Mouse (Mus musculus) testis, adult 2 months (tissue): ENCODE data around the gene Mrpl45. TPM values are rescaled to one million over a fixed set of nuclear protein-coding genes. Genes with fewer than 3 reads are reported as not detected.
A peak's percentile ranks its signal among the peaks of the same experiment; 100 is the strongest.
"Not testable (repeated sequence)": the region's sequence is repeated elsewhere in the genome, so short reads cannot be mapped to it uniquely, and the experiment has no call there.

Source experiments
- H3K27ac ChIP-seq: fragments of 200-500 bp; 2 replicates; pipeline ENCODE4 v1.5.1; 2012; ENCODE audit warnings: low read depth, low read length; ENCODE audit not compliant: control insufficient read depth, insufficient read depth
- H3K27me3 ChIP-seq: fragments of 200-500 bp; 2 replicates; pipeline ENCODE4 v1.6.1; 2012; ENCODE audit warnings: mild to moderate bottlenecking, low read length, moderate library complexity; ENCODE audit not compliant: control insufficient read depth, insufficient read depth
- H3K36me3 ChIP-seq: fragments of 200-500 bp; 2 replicates; pipeline ENCODE4 v1.6.1; 2012; ENCODE audit warnings: mild to moderate bottlenecking, low read length; ENCODE audit not compliant: control insufficient read depth, insufficient read depth
- H3K4me1 ChIP-seq: fragments of 200-500 bp; 2 replicates; pipeline ENCODE4 v1.6.1; 2012; ENCODE audit warnings: low read length; ENCODE audit not compliant: control insufficient read depth, insufficient read depth
- H3K4me3 ChIP-seq: fragments of 200-500 bp; 2 replicates; pipeline ENCODE4 v1.5.1; 2012; ENCODE audit warnings: low read depth, mild to moderate bottlenecking, low read length, moderate library complexity, mixed read lengths; ENCODE audit not compliant: control insufficient read depth
- CTCF ChIP-seq: fragments of 200-500 bp; IDR thresholded peaks from 2 replicates; pipeline ENCODE4 v1.5.1; 2012; ENCODE audit warnings: low read depth, mild to moderate bottlenecking, inconsistent platforms, low read length, moderate library complexity; ENCODE audit not compliant: control insufficient read depth, insufficient read depth, insufficient replicate concordance
- POLR2A ChIP-seq: fragments of 200-500 bp; IDR thresholded peaks from 2 replicates; pipeline ENCODE4 v1.6.1; 2012; ENCODE audit warnings: low read depth, mild to moderate bottlenecking, inconsistent platforms, low read length, moderate library complexity; ENCODE audit not compliant: control insufficient read depth
- polyA plus RNA-seq: library from polyadenylated mRNA; depleted of rRNA; stranded (reverse); fragments of >200 nt; gene quantifications from 2 replicates; pipeline ENCODE4 v1.2.3, GENCODE M21; 2012

Mrpl45 gene
- polyA plus RNA-seq, 1 experiment = 8.7 TPM

GRCm38 (mm10) chr11:97346383-97346782 lies 30.9 kb downstream of the Mrpl45 start:
- H3K36me3 ChIP-seq = no peaks in the 10 kb centered on the region
- H3K4me3 ChIP-seq = no peak overlapping the region
- no peak overlapping the region for H3K27ac ChIP-seq
- no peaks in the 10 kb centered on the region for H3K27me3 ChIP-seq
- TF ChIP-seq CTCF = no peak
- TF ChIP-seq POLR2A = no peak
- H3K4me1 ChIP-seq = peaks cover 6% of the 10 kb centered on the region; the same call in 1 of the 2 replicates

- H3K36me3 ChIP-seq = no peaks in the 10 kb centered on the region
- H3K27me3 ChIP-seq = no peaks in the 10 kb centered on the region
- peaks cover 8% of the 10 kb centered on the region; the same call in 1 of the 2 replicates for H3K4me1 ChIP-seq
- no peak overlapping the region for H3K4me3 ChIP-seq
- no peak for TF ChIP-seq POLR2A
- no peak for TF ChIP-seq CTCF
- no peak overlapping the region for H3K27ac ChIP-seq
These were observed 31.8 kb downstream of the Mrpl45 start for GRCm38 (mm10) chr11:97347291-97347690.

GRCm38 (mm10) chr11:97350035-97350434 lies 34.5 kb downstream of the Mrpl45 start:
- TF ChIP-seq POLR2A (no peak), CTCF (no peak)
- Histone ChIP-seq H3K36me3 (no peaks in the 10 kb centered on the region), H3K27ac (no peak overlapping the region), H3K27me3 (no peaks in the 10 kb centered on the region), H3K4me1 (peaks cover 5% of the 10 kb centered on the region; the same call in 1 of the 2 replicates), H3K4me3 (no peak overlapping the region)

- TF ChIP-seq POLR2A (no peak), CTCF (no peak)
- no peaks in the 10 kb centered on the region for H3K36me3 ChIP-seq
- no peaks in the 10 kb centered on the region for H3K27me3 ChIP-seq
- no peak within 1 kb of the TSS for H3K27ac ChIP-seq
- peaks cover 5% of the 10 kb centered on the region; the same call in 1 of the 2 replicates for H3K4me1 ChIP-seq
- no peak within 1 kb of the TSS for H3K4me3 ChIP-seq
These were observed 36.6 kb downstream of the Mrpl45 start, which contains the start of gene Gpr179 for GRCm38 (mm10) chr11:97352027-97352684. Gene Gpr179, minus strand, starts transcription at chr11:97352077.

GRCm38 (mm10) chr11:97352935-97353597 lies 37.5 kb downstream of the Mrpl45 start:
- H3K27me3 ChIP-seq = no peaks in the 10 kb centered on the region
- no peak for TF ChIP-seq POLR2A
- no peak for TF ChIP-seq CTCF
- peaks cover 5% of the 10 kb centered on the region; the same call in 1 of the 2 replicates for H3K4me1 ChIP-seq
- no peak overlapping the region for H3K4me3 ChIP-seq
- H3K36me3 ChIP-seq = no peaks in the 10 kb centered on the region
- no peak overlapping the region for H3K27ac ChIP-seq

- Histone ChIP-seq H3K27me3 (no peaks in the 10 kb centered on the region), H3K4me1 (peaks cover 4% of the 10 kb centered on the region; the same call in 1 of the 2 replicates), H3K4me3 (no peak overlapping the region), H3K27ac (no peak overlapping the region), H3K36me3 (no peaks in the 10 kb centered on the region)
- TF ChIP-seq POLR2A (no peak), CTCF (no peak)
These were observed 39.1 kb downstream of the Mrpl45 start for GRCm38 (mm10) chr11:97354646-97355045.

- Histone ChIP-seq H3K4me3 (no peak overlapping the region), H3K27ac (no peak overlapping the region), H3K4me1 (peaks cover 2% of the 10 kb centered on the region; the same call in 1 of the 2 replicates), H3K27me3 (no peaks in the 10 kb centered on the region), H3K36me3 (no peaks in the 10 kb centered on the region)
- TF ChIP-seq CTCF (no peak), POLR2A (no peak)
These were observed 39.7 kb downstream of the Mrpl45 start for GRCm38 (mm10) chr11:97355247-97355646.

- H3K27ac ChIP-seq, H3K27me3 ChIP-seq, H3K4me3 ChIP-seq, H3K4me1 ChIP-seq, H3K36me3 ChIP-seq: not testable (repeated sequence)
- peak; percentile 76; the same call in 1 of the 2 replicates for TF ChIP-seq CTCF
These were observed 42.1 kb downstream of the Mrpl45 start for GRCm38 (mm10) chr11:97357663-97358062.
